Mouse (Mus musculus) liver, embryonic 16.5 days (tissue): ENCODE results near the gene Sipa1l1. TPM values are rescaled to one million over a fixed set of nuclear protein-coding genes. Genes with fewer than 3 reads are reported as not detected.

Experiments used
- ATAC-seq: fragments of 200-750 bp; cut with Nextera tagmentation; 2 replicates; pipeline ENCODE4 v1.8.0; 2017; ENCODE audit warnings: low read depth, mild to moderate bottlenecking, moderate number of reproducible peaks, moderate library complexity
- H3K27ac ChIP-seq: fragments of 300-500 bp; sonication (generic); 2 replicates; pipeline ENCODE4 v1.5.1; 2014; ENCODE audit warnings: mild to moderate bottlenecking, low read length
- H3K27me3 ChIP-seq: fragments of 300-500 bp; sonication (generic); 2 replicates; pipeline ENCODE4 v1.6.1; 2014; ENCODE audit warnings: low read depth, low read length, mixed read lengths; ENCODE audit not compliant: control insufficient read depth, insufficient read depth
- H3K36me3 ChIP-seq: fragments of 300-500 bp; sonication (generic); 2 replicates; pipeline ENCODE4 v1.6.1; 2014; ENCODE audit warnings: mild to moderate bottlenecking; ENCODE audit not compliant: control insufficient read depth, insufficient read depth
- H3K4me1 ChIP-seq: fragments of 300-500 bp; sonication (generic); 2 replicates; pipeline ENCODE4 v1.6.1; 2014; ENCODE audit warnings: low read depth, low read length, mixed read lengths; ENCODE audit not compliant: control insufficient read depth
- H3K4me2 ChIP-seq: fragments of 300-500 bp; sonication (generic); 2 replicates; pipeline ENCODE4 v1.6.1; 2014; ENCODE audit warnings: low read depth, low read length, mixed read lengths
- H3K4me3 ChIP-seq: fragments of 300-500 bp; sonication (generic); 2 replicates; pipeline ENCODE4 v1.5.1; 2014; ENCODE audit warnings: low read depth, mild to moderate bottlenecking, low read length
- H3K9ac ChIP-seq: fragments of 300-500 bp; sonication (generic); 2 replicates; pipeline ENCODE4 v1.6.1; 2014; ENCODE audit warnings: low read depth, low read length
- H3K9me3 ChIP-seq: fragments of 300-500 bp; sonication (generic); replicated peaks from 2 replicates; pipeline ENCODE4 v1.6.1; 2016; ENCODE audit warnings: low read length; ENCODE audit not compliant: control insufficient read depth
- WGBS: fragments of 180-500 bp; shearing (Covaris S2); extraction: QIAGEN DNeasy Blood & Tissue Kit; methylation state at CpG from one replicate; pipeline ENCODE4 v1.1.7; 2014; ENCODE audit not compliant: insufficient replicate concordance; 5-methylcytosine and 5-hydroxymethylcytosine counted together
- polyA plus RNA-seq: library from polyadenylated mRNA; unstranded; fragments of >200 nt; fragmentation: Nextera tagmentation; extraction: Ambion mirVana; gene quantifications from 2 replicates; pipeline ENCODE4 v1.2.1, GENCODE M21; 2015

The Sipa1l1 gene
- polyA plus RNA-seq, 1 experiment from 2014 or later = 4.2 TPM

- H3K9ac ChIP-seq = no peak overlapping the region
- no peaks in the 10 kb centered on the region for H3K9me3 ChIP-seq
- no peak for ATAC-seq
- no peak overlapping the region for H3K4me3 ChIP-seq
- WGBS = 81% methylated on average over 1 of the region's 1 CpGs
- H3K27me3 ChIP-seq = no peaks in the 10 kb centered on the region
- H3K27ac ChIP-seq = no peak overlapping the region
- H3K4me1 ChIP-seq = no peaks in the 10 kb centered on the region; the same call in 1 of the 2 replicates
- H3K4me2 ChIP-seq = no peak overlapping the region
- no peaks in the 10 kb centered on the region for H3K36me3 ChIP-seq
Measured at GRCm38 (mm10) chr12:82276591-82276990, 107.5 kb downstream of the Sipa1l1 start.

GRCm38 (mm10) chr12:82284617-82285016 is 115.5 kb downstream of the Sipa1l1 start:
- H3K27ac ChIP-seq = no peak overlapping the region
- no peak overlapping the region for H3K4me2 ChIP-seq
- H3K36me3 ChIP-seq = no peaks in the 10 kb centered on the region
- 59% methylated on average over 5 of the region's 5 CpGs for WGBS
- no peak overlapping the region for H3K4me3 ChIP-seq
- 0 out of 2 replicates have a peak, but pooled peaks have one; percentile 11 for ATAC-seq
- H3K9ac ChIP-seq = no peak overlapping the region
- H3K4me1 ChIP-seq = peaks cover 2% of the 10 kb centered on the region
- no peaks in the 10 kb centered on the region for H3K9me3 ChIP-seq
- no peaks in the 10 kb centered on the region for H3K27me3 ChIP-seq

- WGBS = 73% methylated on average over 2 of the region's 2 CpGs
Measured at GRCm38 (mm10) chr12:82285018-82285417, 115.9 kb downstream of the Sipa1l1 start.

GRCm38 (mm10) chr12:82286068-82286467 is 116.9 kb downstream of the Sipa1l1 start:
- peaks cover 2% of the 10 kb centered on the region for H3K4me1 ChIP-seq
- H3K9me3 ChIP-seq = no peaks in the 10 kb centered on the region
- H3K4me2 ChIP-seq = no peak overlapping the region
- ATAC-seq = no peak
- H3K4me3 ChIP-seq = no peak overlapping the region
- H3K27ac ChIP-seq = no peak overlapping the region
- no peaks in the 10 kb centered on the region for H3K36me3 ChIP-seq
- H3K27me3 ChIP-seq = no peaks in the 10 kb centered on the region
- 66% methylated on average over 6 of the region's 6 CpGs for WGBS
- H3K9ac ChIP-seq = no peak overlapping the region

More at GRCm38 (mm10) chr12:82285018-82285417, 115.9 kb downstream of the Sipa1l1 start:
- Histone ChIP-seq H3K9me3 (no peaks in the 10 kb centered on the region), H3K4me2 (no peak overlapping the region), H3K27me3 (no peaks in the 10 kb centered on the region), H3K4me1 (peaks cover 2% of the 10 kb centered on the region), H3K9ac (no peak overlapping the region), H3K27ac (no peak overlapping the region), H3K4me3 (no peak overlapping the region), H3K36me3 (no peaks in the 10 kb centered on the region)
- ATAC-seq = no peak

- no peak overlapping the region for H3K4me3 ChIP-seq
- 53% methylated on average over 5 of the region's 5 CpGs for WGBS
- H3K9ac ChIP-seq = no peak overlapping the region
- ATAC-seq = no peak
- H3K36me3 ChIP-seq = no peaks in the 10 kb centered on the region
- H3K4me2 ChIP-seq = no peak overlapping the region
- no peaks in the 10 kb centered on the region for H3K9me3 ChIP-seq
- H3K4me1 ChIP-seq = peaks cover 2% of the 10 kb centered on the region
- H3K27me3 ChIP-seq = no peaks in the 10 kb centered on the region
- no peak overlapping the region for H3K27ac ChIP-seq
Measured at GRCm38 (mm10) chr12:82286804-82287203, 117.7 kb downstream of the Sipa1l1 start.

- H3K4me2 ChIP-seq = no peak overlapping the region
- no peak overlapping the region for H3K4me3 ChIP-seq
- H3K36me3 ChIP-seq = no peaks in the 10 kb centered on the region
- no peaks in the 10 kb centered on the region for H3K9me3 ChIP-seq
- H3K27ac ChIP-seq = no peak overlapping the region
- ATAC-seq = no peak
- no peaks in the 10 kb centered on the region for H3K27me3 ChIP-seq
- 78% methylated on average over 7 of the region's 7 CpGs for WGBS
- no peak overlapping the region for H3K9ac ChIP-seq
- no peaks in the 10 kb centered on the region for H3K4me1 ChIP-seq
Measured at GRCm38 (mm10) chr12:82293545-82294247, 124.6 kb downstream of the Sipa1l1 start.

- Histone ChIP-seq H3K27ac (no peak overlapping the region), H3K36me3 (no peaks in the 10 kb centered on the region), H3K27me3 (no peaks in the 10 kb centered on the region), H3K4me3 (no peak overlapping the region), H3K4me1 (no peaks in the 10 kb centered on the region), H3K4me2 (no peak overlapping the region), H3K9me3 (no peaks in the 10 kb centered on the region), H3K9ac (no peak overlapping the region)
- no peak for ATAC-seq
- 73% methylated on average over 10 of the region's 10 CpGs for WGBS
Measured at GRCm38 (mm10) chr12:82294906-82295887, 126.1 kb downstream of the Sipa1l1 start.

GRCm38 (mm10) chr12:82296276-82296675 is 127.2 kb downstream of the Sipa1l1 start:
- Histone ChIP-seq H3K4me1 (no peaks in the 10 kb centered on the region), H3K27me3 (no peaks in the 10 kb centered on the region), H3K9ac (no peak overlapping the region), H3K36me3 (no peaks in the 10 kb centered on the region), H3K4me2 (no peak overlapping the region), H3K4me3 (no peak overlapping the region), H3K9me3 (no peaks in the 10 kb centered on the region), H3K27ac (no peak overlapping the region)
- 58% methylated on average over 2 of the region's 2 CpGs for WGBS
- ATAC-seq = no peak

GRCm38 (mm10) chr12:82297196-82297595 is 128.1 kb downstream of the Sipa1l1 start:
- H3K27me3 ChIP-seq = no peaks in the 10 kb centered on the region

More at GRCm38 (mm10) chr12:82297196-82297595, 128.1 kb downstream of the Sipa1l1 start:
- no peak overlapping the region for H3K27ac ChIP-seq
- no peaks in the 10 kb centered on the region for H3K9me3 ChIP-seq
- no peak overlapping the region for H3K4me2 ChIP-seq
- H3K9ac ChIP-seq = no peak overlapping the region
- ATAC-seq = no peak
- 76% methylated on average over 6 of the region's 6 CpGs for WGBS
- no peak overlapping the region for H3K4me3 ChIP-seq
- no peaks in the 10 kb centered on the region for H3K4me1 ChIP-seq
- no peaks in the 10 kb centered on the region for H3K36me3 ChIP-seq
